Mouse (Mus musculus) neural tube, embryonic 15.5 days (tissue): ENCODE data around the gene Cdc42ep1. TPM values are rescaled to one million over a fixed set of nuclear protein-coding genes. Genes with fewer than 3 reads are reported as not detected.

ENCODE experiments used
- ATAC-seq: fragments of 200-750 bp; cut with Nextera tagmentation; 2 replicates; pipeline ENCODE4 v1.8.0; 2017; ENCODE audit warnings: mild to moderate bottlenecking, moderate TSS enrichment, moderate library complexity; ENCODE audit not compliant: low FRiP score
- H3K27ac ChIP-seq: fragments of 300-500 bp; sonication (generic); replicated peaks from 2 replicates; pipeline ENCODE4 v1.5.1; 2015; ENCODE audit warnings: mild to moderate bottlenecking, inconsistent platforms
- H3K27me3 ChIP-seq: fragments of 300-500 bp; sonication (generic); replicated peaks from 2 replicates; pipeline ENCODE4 v1.6.1; 2015; ENCODE audit warnings: inconsistent platforms
- H3K36me3 ChIP-seq: fragments of 300-500 bp; sonication (generic); 2 replicates; pipeline ENCODE4 v1.6.1; 2015; ENCODE audit warnings: inconsistent platforms
- H3K4me1 ChIP-seq: fragments of 300-500 bp; sonication (generic); 2 replicates; pipeline ENCODE4 v1.6.1; 2015; ENCODE audit warnings: inconsistent platforms
- H3K4me2 ChIP-seq: fragments of 300-500 bp; sonication (generic); 2 replicates; pipeline ENCODE4 v1.6.1; 2015; ENCODE audit warnings: inconsistent platforms, mild to moderate bottlenecking, moderate library complexity
- H3K4me3 ChIP-seq: fragments of 300-500 bp; sonication (generic); replicated peaks from 2 replicates; pipeline ENCODE4 v1.5.1; 2015; ENCODE audit warnings: mild to moderate bottlenecking, inconsistent platforms
- H3K9ac ChIP-seq: fragments of 300-500 bp; sonication (generic); replicated peaks from 2 replicates; pipeline ENCODE4 v1.6.1; 2015; ENCODE audit warnings: mild to moderate bottlenecking, inconsistent platforms
- H3K9me3 ChIP-seq: fragments of 300-500 bp; sonication (generic); replicated peaks from 2 replicates; pipeline ENCODE4 v1.6.1; 2016; ENCODE audit warnings: inconsistent platforms
- WGBS: fragments of 180-500 bp; shearing (Covaris S2); methylation state at CpG from one replicate; pipeline ENCODE4 v1.1.7; 2015; ENCODE audit warnings: mixed read lengths; 5-methylcytosine and 5-hydroxymethylcytosine counted together
- polyA plus RNA-seq: library from polyadenylated mRNA; unstranded; fragments of >200 nt; fragmentation: Nextera tagmentation; extraction: Ambion mirVana; gene quantifications from 2 replicates; pipeline ENCODE4 v1.2.1, GENCODE M21; 2015

The Cdc42ep1 gene
- polyA plus RNA-seq, 1 experiment from 2014 or later, result 12.0 TPM

DNA sequence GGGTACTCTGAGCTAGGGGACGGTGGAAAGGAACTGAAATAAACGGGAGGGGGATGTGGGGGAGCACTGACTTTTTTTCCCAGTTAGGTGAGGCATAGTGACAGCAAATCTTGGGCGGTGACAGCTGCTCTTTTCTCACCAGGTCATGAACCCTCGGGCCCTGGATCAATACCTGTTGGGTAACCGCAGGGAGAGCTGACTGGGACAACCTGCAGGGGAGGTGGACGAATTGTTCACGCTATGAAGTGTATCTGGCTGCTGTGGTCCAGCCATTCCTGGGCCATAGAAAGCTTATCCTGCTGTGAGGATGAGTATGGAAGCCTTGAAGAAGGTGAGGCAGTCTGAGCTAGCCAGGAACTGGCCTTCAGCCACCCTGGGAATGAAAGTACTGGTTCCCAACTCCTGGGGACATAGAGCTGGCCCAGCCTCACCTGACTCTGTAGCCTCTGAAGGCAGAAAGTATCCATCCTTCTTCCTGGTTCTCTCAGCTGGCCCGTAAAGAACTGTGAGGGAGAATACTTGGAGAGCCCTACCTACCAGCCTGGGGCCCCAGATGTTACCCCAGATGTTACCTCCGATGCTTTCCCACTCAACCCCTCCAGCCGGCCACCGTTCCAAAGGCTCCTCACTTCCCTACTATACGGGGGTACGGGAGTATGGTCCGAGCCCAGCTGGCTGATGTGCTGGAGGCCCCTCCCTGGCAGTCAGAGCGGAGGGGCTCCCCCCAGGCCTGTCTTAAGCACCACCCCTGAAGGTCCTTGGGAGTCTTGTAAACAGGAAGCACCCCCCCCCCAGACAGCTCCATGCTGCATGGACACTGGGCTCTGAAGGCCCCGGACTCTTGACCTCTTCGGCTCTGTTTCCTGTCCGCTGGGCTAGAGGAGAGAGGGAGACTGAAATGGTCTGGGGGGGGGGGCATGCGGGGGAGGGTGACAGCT, 10.4 kb upstream of the Cdc42ep1 start:
- no peak overlapping the region for H3K4me3 ChIP-seq
- ATAC-seq, result peak; percentile 28; the same call in 1 of the 2 replicates
- peaks cover 15% of the 10 kb centered on the region for H3K27me3 ChIP-seq
- H3K9ac ChIP-seq, result no peak overlapping the region
- H3K36me3 ChIP-seq, result no peaks in the 10 kb centered on the region
- WGBS, result 53% methylated on average over 18 of the region's 19 CpGs
- H3K27ac ChIP-seq, result peak overlapping the region; percentile 77
- H3K9me3 ChIP-seq, result no peaks in the 10 kb centered on the region
- no peak overlapping the region for H3K4me2 ChIP-seq
- peaks cover 44% of the 10 kb centered on the region for H3K4me1 ChIP-seq

DNA sequence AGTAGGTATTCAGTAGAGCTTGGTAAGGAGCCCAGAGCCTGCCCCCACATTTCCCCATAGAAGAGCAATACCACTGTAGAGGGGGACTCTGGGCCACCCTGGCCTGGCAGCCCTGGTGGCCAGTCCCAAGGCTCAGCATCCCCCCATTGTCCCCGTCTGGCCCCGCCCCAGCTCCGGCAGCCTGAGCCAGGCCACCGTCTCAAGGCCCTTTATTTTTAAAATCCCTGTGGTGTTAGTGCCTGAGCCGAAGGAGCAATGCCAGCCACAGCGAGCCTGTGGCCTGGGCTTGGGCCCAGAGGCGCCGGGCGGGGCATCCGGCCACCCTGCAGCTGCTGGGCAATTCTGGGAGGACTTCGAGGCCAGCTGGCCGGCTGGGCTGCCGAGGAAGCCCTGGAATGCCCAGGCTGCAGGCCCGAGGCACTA, 9.7 kb upstream of the Cdc42ep1 start:
- H3K9ac ChIP-seq, result no peak overlapping the region
- peaks cover 8% of the 10 kb centered on the region for H3K27me3 ChIP-seq
- no peak overlapping the region for H3K4me2 ChIP-seq
- peaks cover 44% of the 10 kb centered on the region for H3K4me1 ChIP-seq
- H3K9me3 ChIP-seq, result no peaks in the 10 kb centered on the region
- no peaks in the 10 kb centered on the region for H3K36me3 ChIP-seq
- ATAC-seq, result peak; percentile 71
- H3K4me3 ChIP-seq, result no peak overlapping the region
- 7% methylated on average over 14 of the region's 14 CpGs for WGBS
- peak overlapping the region; percentile 77 for H3K27ac ChIP-seq

DNA sequence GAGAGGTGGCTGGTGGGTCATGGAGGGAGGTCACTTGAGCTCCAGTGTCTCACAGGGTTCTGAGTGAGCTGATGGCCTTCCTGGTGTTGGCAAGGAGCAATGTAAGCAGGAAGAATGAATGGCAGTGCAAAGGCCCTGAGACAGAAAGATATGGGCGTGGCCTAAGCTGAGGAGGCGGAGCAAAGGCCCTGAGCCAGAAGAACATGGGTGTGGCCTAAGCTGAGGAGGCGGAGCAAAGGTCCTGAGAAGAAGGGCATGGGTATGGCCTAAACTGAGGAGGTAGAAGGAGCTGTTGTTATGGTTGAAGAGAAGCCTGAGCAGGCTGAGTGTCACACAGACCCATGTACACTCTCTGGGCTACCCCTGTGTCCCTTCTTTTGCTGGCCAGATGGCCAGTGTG, 8.8 kb upstream of the Cdc42ep1 start:
- H3K36me3 ChIP-seq, result no peaks in the 10 kb centered on the region
- ATAC-seq, result no peak
- no peaks in the 10 kb centered on the region for H3K9me3 ChIP-seq
- H3K4me2 ChIP-seq, result no peak overlapping the region
- H3K4me1 ChIP-seq, result peaks cover 39% of the 10 kb centered on the region
- no peak overlapping the region for H3K9ac ChIP-seq
- no peak overlapping the region for H3K4me3 ChIP-seq
- WGBS, result 97% methylated on average over 3 of the region's 3 CpGs
- H3K27ac ChIP-seq, result peak overlapping the region; percentile 77
- H3K27me3 ChIP-seq, result peaks cover 3% of the 10 kb centered on the region

DNA sequence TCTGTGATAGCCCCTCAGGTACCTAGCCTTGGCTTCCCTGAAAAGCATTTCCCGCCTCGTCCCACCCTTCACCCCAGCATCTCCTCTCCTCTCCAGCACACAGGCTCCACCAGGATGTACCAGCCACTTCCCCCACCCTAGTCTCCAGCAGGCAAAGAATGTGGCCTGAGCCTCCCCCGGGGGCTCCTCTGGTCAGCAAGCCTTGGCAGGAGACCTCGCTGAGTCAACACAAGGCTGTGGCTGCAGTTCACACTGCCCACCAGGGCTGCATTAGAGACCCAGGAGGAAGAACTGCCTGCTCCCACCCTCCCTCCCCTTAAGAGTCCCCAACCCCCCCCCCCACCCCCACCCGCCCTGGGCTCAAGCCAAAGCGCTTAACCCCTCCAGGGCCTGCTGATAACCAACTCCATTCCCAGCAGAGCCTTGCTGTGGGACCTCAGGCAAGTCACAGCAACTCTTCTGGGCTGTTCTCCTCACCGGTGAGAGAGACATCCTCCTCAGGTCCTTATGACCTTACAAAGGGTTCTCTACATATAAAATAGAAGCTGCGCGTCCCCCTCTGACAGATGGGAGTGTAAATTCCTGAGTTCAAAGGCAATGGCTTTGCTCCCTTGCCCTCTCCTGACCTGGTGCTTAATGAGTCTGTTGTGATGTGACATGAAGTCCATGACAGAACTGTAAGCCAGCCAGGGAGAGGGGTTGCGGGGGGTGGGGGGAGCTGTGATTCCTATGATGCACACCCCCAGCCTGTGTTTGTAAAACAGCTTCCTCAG, 8.0 kb upstream of the Cdc42ep1 start:
- Histone ChIP-seq H3K36me3 (no peaks in the 10 kb centered on the region), H3K27me3 (no peaks in the 10 kb centered on the region), H3K4me2 (no peak overlapping the region), H3K27ac (peak overlapping the region; percentile 77), H3K9me3 (no peaks in the 10 kb centered on the region), H3K4me3 (no peak overlapping the region), H3K9ac (no peak overlapping the region), H3K4me1 (peaks cover 39% of the 10 kb centered on the region)
- 40% methylated on average over 10 of the region's 10 CpGs for WGBS
- ATAC-seq, result no peak

DNA sequence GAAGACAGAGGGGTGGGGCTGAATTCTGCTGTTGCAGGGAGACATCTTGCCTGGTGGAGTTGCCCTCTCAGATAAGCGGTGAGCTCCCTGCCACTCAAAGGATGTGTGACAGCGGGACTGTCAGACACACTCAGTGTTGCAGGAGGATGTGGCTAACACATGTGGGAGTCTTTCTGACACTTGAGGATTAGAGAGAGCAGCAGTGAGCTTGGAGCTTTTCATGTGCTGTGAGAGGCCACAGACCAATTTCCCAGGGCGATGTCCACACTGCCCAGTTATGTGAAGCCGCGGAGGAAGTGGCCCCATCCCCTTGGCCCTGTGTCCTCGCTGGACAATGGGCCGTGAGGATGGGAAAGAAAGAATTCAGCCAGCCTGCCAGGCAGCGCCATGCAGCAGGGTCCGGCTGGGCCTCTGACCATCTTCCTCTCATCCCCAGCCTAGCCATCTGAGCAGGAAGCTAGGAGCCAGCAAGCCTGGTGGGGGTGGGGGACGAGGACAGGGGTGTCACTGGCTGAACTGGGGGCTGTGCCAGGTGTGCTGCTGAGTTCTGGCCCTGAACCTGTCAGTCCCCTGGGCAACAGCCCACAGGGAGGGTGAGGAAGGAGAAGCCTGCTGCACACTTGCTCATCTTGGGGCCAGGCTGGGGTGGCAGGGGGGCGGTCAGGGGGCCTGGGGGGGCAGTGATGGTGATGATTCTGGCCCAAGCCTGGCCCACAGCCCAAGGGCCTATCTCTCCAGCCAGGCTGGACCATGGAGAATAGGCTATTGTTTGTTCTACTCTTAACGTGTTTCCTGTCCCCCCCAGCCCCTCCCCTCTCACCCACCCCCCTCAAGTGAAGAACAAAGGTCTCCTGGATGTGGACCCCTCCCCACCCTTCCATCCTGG, 7.0 kb upstream of the Cdc42ep1 start:
- Histone ChIP-seq H3K27ac (peak overlapping the region; percentile 77), H3K9me3 (no peaks in the 10 kb centered on the region), H3K4me2 (no peak overlapping the region), H3K36me3 (no peaks in the 10 kb centered on the region), H3K4me3 (no peak overlapping the region), H3K4me1 (peaks cover 50% of the 10 kb centered on the region), H3K27me3 (no peaks in the 10 kb centered on the region), H3K9ac (no peak overlapping the region)
- ATAC-seq, result peak; percentile 10; the same call in 1 of the 2 replicates
- WGBS, result 11% methylated on average over 12 of the region's 12 CpGs

DNA sequence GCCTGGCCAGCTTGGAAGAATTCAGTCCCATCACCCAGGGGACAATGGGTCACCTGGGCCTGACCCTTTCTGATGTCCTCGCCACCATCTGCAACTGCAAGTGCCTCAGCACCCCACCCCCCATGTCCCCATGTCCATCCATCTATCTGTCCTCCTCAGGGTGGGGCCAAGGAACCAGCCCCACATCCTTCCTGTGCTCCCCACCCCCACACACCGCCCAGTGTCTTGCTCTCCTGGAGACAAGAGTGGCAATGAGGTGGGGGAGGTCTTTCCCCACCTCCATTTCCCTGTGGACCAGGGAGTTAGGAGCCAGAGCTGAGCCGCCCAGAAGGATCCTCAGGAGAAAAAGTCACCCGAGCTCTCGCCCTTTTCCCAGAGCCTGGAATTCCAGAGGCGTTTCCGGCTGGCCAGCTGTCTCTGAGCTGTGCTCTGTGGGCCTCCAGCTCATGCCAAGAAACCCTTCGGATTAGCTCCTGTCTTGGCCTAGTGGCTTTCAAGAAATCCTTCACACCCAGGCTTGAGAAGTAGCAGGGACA, 6.3 kb upstream of the Cdc42ep1 start:
- no peak for ATAC-seq
- H3K4me1 ChIP-seq, result peaks cover 57% of the 10 kb centered on the region
- H3K27me3 ChIP-seq, result peaks cover 3% of the 10 kb centered on the region; the same call in 1 of the 2 replicates

DNA sequence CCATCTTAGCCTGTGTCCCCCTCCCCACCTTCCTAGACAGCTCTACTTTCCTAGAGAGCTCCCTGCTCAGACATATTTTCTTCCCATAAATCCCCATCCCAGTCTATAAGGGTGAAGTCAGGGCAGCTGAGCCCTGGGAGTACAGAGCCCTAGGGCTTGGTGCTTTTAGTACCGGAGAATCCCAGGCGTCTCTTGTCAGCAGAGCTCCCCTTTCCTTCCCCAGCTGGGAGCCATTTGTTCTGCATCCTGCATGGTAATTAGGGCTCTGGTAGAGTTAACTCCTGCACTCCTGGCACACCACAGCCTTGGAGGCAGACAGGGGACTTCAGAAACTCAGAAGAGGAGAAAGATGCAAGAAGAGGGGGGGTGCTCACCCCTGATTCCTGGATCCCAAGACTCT, 2.7 kb upstream of the Cdc42ep1 start:
- Histone ChIP-seq H3K36me3 (no peaks in the 10 kb centered on the region), H3K9ac (no peak overlapping the region), H3K4me3 (no peak overlapping the region), H3K9me3 (no peaks in the 10 kb centered on the region), H3K4me2 (no peak overlapping the region), H3K27me3 (peaks cover 28% of the 10 kb centered on the region), H3K4me1 (peaks cover 61% of the 10 kb centered on the region), H3K27ac (peak overlapping the region; percentile 24; the same call in 1 of the 2 replicates)
- no peak for ATAC-seq
- 0% methylated on average over 2 of the region's 2 CpGs for WGBS

More for the DNA sequence above, 6.3 kb upstream of the Cdc42ep1 start:
- no peak overlapping the region for H3K4me2 ChIP-seq
- no peak overlapping the region for H3K9ac ChIP-seq
- no peaks in the 10 kb centered on the region for H3K9me3 ChIP-seq
- 38% methylated on average over 8 of the region's 8 CpGs for WGBS
- H3K4me3 ChIP-seq, result no peak overlapping the region
- peak overlapping the region; percentile 77 for H3K27ac ChIP-seq
- no peaks in the 10 kb centered on the region for H3K36me3 ChIP-seq

DNA sequence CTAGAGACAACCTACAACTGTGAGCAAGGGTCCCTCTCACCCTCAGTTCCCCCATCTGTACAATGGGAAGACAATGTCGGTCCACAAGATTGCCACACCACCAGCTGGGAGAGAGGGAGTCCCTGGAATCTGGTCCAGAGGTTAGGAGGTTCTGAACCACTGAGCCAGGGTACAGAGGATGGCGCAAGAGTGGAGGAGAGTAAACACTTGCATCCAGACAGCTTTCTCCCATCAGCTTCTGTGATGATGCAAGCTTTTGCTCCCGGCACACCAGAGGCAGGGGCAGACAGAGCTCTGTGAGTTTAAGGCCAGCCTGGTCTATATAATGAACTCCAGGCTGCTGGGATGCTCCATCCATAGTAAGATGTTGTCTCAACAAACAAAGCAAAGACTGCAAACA, 2.2 kb upstream of the Cdc42ep1 start:
- WGBS, result 35% methylated on average over 3 of the region's 3 CpGs
- Histone ChIP-seq H3K36me3 (no peaks in the 10 kb centered on the region), H3K9ac (no peak overlapping the region), H3K4me2 (no peak overlapping the region), H3K4me3 (no peak overlapping the region), H3K9me3 (no peaks in the 10 kb centered on the region), H3K27ac (no peak overlapping the region), H3K4me1 (peaks cover 61% of the 10 kb centered on the region), H3K27me3 (peaks cover 30% of the 10 kb centered on the region)
- no peak for ATAC-seq

DNA sequence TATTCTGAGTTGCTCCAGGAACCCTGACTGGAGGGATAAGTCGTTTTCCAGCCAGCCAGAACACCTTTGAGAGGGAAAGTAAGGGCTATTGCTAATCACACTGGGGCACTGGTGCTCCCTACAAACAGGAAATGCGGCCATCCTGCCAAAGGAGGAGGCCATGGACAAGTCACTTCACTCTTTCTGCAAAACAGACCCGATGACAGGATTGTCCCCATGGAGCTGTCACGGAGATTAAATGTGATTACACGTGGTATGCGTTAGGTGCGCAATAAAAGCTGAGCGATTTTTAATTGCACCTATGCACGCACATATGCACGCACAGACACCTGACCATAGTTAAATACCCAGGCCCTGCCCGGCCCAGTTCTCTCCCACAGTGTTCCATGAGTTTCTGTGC, 1.7 kb upstream of the Cdc42ep1 start:
- Histone ChIP-seq H3K9me3 (no peaks in the 10 kb centered on the region), H3K4me2 (no peak overlapping the region), H3K27ac (no peak overlapping the region), H3K4me1 (peaks cover 61% of the 10 kb centered on the region), H3K4me3 (no peak overlapping the region), H3K9ac (no peak overlapping the region), H3K36me3 (no peaks in the 10 kb centered on the region), H3K27me3 (peaks cover 30% of the 10 kb centered on the region)
- WGBS, result 21% methylated on average over 11 of the region's 11 CpGs
- no peak for ATAC-seq

DNA sequence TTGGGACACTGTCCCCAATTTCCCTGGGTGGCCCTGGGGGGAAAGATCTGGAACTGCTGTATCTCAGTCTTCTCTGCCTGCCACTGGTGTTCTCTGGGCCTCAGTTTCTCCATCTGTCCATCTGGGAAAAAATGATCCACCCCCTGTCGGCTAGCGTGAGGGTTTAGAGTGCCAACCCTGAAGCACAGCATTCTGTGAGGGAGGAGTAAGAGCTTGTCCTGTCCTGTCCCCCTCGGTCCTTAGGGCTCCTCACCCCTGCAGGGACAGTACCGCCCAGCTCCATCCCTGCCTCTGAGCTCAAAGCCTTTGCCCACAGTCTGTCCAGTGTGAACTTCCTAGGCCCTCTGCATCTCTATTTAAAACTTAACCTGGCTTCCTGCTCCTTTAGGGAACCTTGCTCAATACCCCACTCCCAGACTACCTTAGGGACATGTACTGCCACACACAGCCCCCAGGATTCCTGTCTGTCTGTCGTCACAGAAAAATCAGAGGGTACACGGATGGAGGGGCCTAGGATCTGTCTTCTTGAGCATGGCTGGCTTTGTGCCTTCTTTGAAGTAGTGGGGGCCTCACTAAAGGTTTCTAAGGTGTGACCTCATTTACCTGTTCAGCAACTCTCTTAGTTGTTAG, 1.1 kb upstream of the Cdc42ep1 start:
- no peak overlapping the region for H3K27ac ChIP-seq
- no peaks in the 10 kb centered on the region for H3K36me3 ChIP-seq
- peaks cover 30% of the 10 kb centered on the region for H3K27me3 ChIP-seq
- H3K9ac ChIP-seq, result no peak overlapping the region
- peaks cover 63% of the 10 kb centered on the region for H3K4me1 ChIP-seq
- no peaks in the 10 kb centered on the region for H3K9me3 ChIP-seq
- WGBS, result 56% methylated on average over 6 of the region's 6 CpGs
- H3K4me3 ChIP-seq, result no peak overlapping the region
- no peak for ATAC-seq
- no peak overlapping the region for H3K4me2 ChIP-seq
